Mouse (Mus musculus) forebrain, embryonic 12.5 days (tissue): ENCODE measurements at regions not wholly inside any gene's neighbourhood (a gene's known extent, or its start where the extent isn't known, plus 50 kb on each side); places are given as distances from the start of the nearest gene placed in this dataset.

Experiments
- ATAC-seq: fragments of 200-750 bp; cut with Nextera tagmentation; 2 replicates; pipeline ENCODE4 v1.8.0; 2017; ENCODE audit warnings: moderate TSS enrichment; ENCODE audit not compliant: low FRiP score
- H3K27ac ChIP-seq: fragments of 300-500 bp; sonication (generic); 2 replicates; pipeline ENCODE4 v1.5.1; 2016; ENCODE audit warnings: mild to moderate bottlenecking
- H3K27me3 ChIP-seq: fragments of 300-500 bp; sonication (generic); 2 replicates; pipeline ENCODE4 v1.6.1; 2016; ENCODE audit warnings: mild to moderate bottlenecking
- H3K36me3 ChIP-seq: fragments of 300-500 bp; sonication (generic); replicated peaks from 2 replicates; pipeline ENCODE4 v1.6.1; 2016; ENCODE audit warnings: mild to moderate bottlenecking
- H3K4me1 ChIP-seq: fragments of 300-500 bp; sonication (generic); 2 replicates; pipeline ENCODE4 v1.6.1; 2016
- H3K4me2 ChIP-seq: fragments of 300-500 bp; sonication (generic); 2 replicates; pipeline ENCODE4 v1.6.1; 2016; ENCODE audit warnings: mild to moderate bottlenecking, moderate library complexity
- H3K4me3 ChIP-seq: fragments of 300-500 bp; sonication (generic); replicated peaks from 2 replicates; pipeline ENCODE4 v1.5.1; 2016; ENCODE audit warnings: mild to moderate bottlenecking
- H3K9ac ChIP-seq: fragments of 300-500 bp; sonication (generic); 2 replicates; pipeline ENCODE4 v1.6.1; 2016; ENCODE audit warnings: mild to moderate bottlenecking
- H3K9me3 ChIP-seq: fragments of 300-500 bp; sonication (generic); 2 replicates; pipeline ENCODE4 v1.6.1; 2016

- no peak for ATAC-seq
- Histone ChIP-seq H3K4me2 (no peak overlapping the region), H3K27ac (no peak overlapping the region), H3K9ac (no peak overlapping the region), H3K36me3 (no peaks in the 10 kb centered on the region), H3K27me3 (no peaks in the 10 kb centered on the region), H3K4me3 (no peak overlapping the region), H3K4me1 (no peaks in the 10 kb centered on the region), H3K9me3 (no peaks in the 10 kb centered on the region)
These were observed 201.0 kb upstream of the Alcam start for GRCm38 (mm10) chr16:52654825-52655224.
